ENCODE assay signal across 29 mouse cellular contexts in genomic region chr16:97194179-97194578, GRCm38 (mm10). TPM values are rescaled to one million over a fixed set of nuclear protein-coding genes. Genes with fewer than 3 reads are reported as not detected.
"Had no signal": no experiment of that assay in that cellular context is flagged by ENCODE, and none has a peak within 500 bp of the region (broad histone marks: within the 10 kb centered on the region; RNA-seq: fewer than 3 reads in every experiment).

No protein-coding gene starts in this region.

- H3K27ac ChIP-seq: embryonic facial prominence, embryonic 10.5 days; embryonic facial prominence, embryonic 12.5 days; embryonic facial prominence, embryonic 13.5 days; embryonic facial prominence, embryonic 15.5 days; forebrain, embryonic 10.5 days; forebrain, embryonic 12.5 days; forebrain, embryonic 13.5 days; forebrain, embryonic 15.5 days; gastrocnemius, adult 2 months; heart, adult 2 months had no signal

- H3K9ac ChIP-seq: embryonic facial prominence, embryonic 12.5 days; embryonic facial prominence, embryonic 13.5 days; embryonic facial prominence, embryonic 15.5 days; forebrain, embryonic 12.5 days; forebrain, embryonic 13.5 days; forebrain, embryonic 15.5 days; forebrain, postnatal 0 days had no signal

- H3K9me3 ChIP-seq: embryonic facial prominence, embryonic 10.5 days; embryonic facial prominence, embryonic 12.5 days; embryonic facial prominence, embryonic 13.5 days; embryonic facial prominence, embryonic 15.5 days; forebrain, embryonic 10.5 days; forebrain, embryonic 12.5 days; forebrain, embryonic 13.5 days; forebrain, embryonic 15.5 days had no signal

- H3K4me1 ChIP-seq: embryonic facial prominence, embryonic 10.5 days; embryonic facial prominence, embryonic 12.5 days; embryonic facial prominence, embryonic 13.5 days; embryonic facial prominence, embryonic 15.5 days; forebrain, embryonic 12.5 days; forebrain, embryonic 15.5 days had no signal

- H3K4me3 ChIP-seq: embryonic facial prominence, embryonic 10.5 days; embryonic facial prominence, embryonic 12.5 days; embryonic facial prominence, embryonic 13.5 days; embryonic facial prominence, embryonic 15.5 days; erythroblast, embryonic 14.5 days; forebrain, embryonic 10.5 days; forebrain, embryonic 12.5 days; forebrain, embryonic 13.5 days; forebrain, embryonic 15.5 days; gastrocnemius, adult 2 months; heart, adult 2 months had no signal

- ATAC-seq: forebrain, embryonic 13.5 days; forebrain, embryonic 14.5 days; forebrain, embryonic 15.5 days; forebrain, embryonic 16.5 days; forebrain, postnatal 0 days had no signal

- H3K4me2 ChIP-seq: embryonic facial prominence, embryonic 12.5 days; embryonic facial prominence, embryonic 13.5 days; embryonic facial prominence, embryonic 15.5 days; forebrain, embryonic 12.5 days; forebrain, embryonic 13.5 days; forebrain, embryonic 15.5 days had no signal

- DNase-seq: cerebellum, adult 8-10 months; cerebellum, adult 9-10 months; cerebellum, adult 9-11 months; cerebellum, postnatal 10 days; cerebellum, postnatal 14 days; cerebellum, postnatal 25 days; cerebellum, postnatal 36 days; embryo, embryonic 11 days; forebrain, postnatal 0 days; gastrocnemius, adult 2 months; gastrocnemius, postnatal 10 days; gastrocnemius, postnatal 14 days; gastrocnemius, postnatal 25 days; gastrocnemius, postnatal 36 days; heart, adult 11 months; heart, adult 2 months had no signal

- H3K27me3 ChIP-seq: embryonic facial prominence, embryonic 12.5 days; embryonic facial prominence, embryonic 13.5 days; embryonic facial prominence, embryonic 15.5 days; forebrain, embryonic 12.5 days; forebrain, embryonic 13.5 days; forebrain, embryonic 15.5 days had no signal

- H3K36me3 ChIP-seq: embryonic facial prominence, embryonic 10.5 days; embryonic facial prominence, embryonic 12.5 days; embryonic facial prominence, embryonic 13.5 days; embryonic facial prominence, embryonic 15.5 days; forebrain, embryonic 10.5 days; forebrain, embryonic 12.5 days; forebrain, embryonic 15.5 days had no signal

RNA-seq across cellular contexts. Expression of gene Dscam, which starts 23.6 kb away (rescaled TPM):
- total RNA-seq: gastrocnemius, adult 18-20 months; gastrocnemius, adult 2 months; gastrocnemius, postnatal 25 days; gastrocnemius, postnatal 36 days; heart, adult 2 months; heart, adult 8-10 months had no signal
- polyA plus RNA-seq: erythroblast, embryonic 14.5 days had no signal
